Mouse (Mus musculus): ENCODE results near the gene Trim2.

Gene Trim2

GRCm38 (mm10) chr3:84319504-84319903, 12.8 kb upstream of the Trim2 start:
- no peak for DNase-seq (ENCODE audit: low spot score)

GRCm38 (mm10) chr3:84318865-84319264, 12.2 kb upstream of the Trim2 start:
- DNase-seq (ENCODE audit: low spot score), result no peak

- no peak for DNase-seq (ENCODE audit: low spot score)
Measured at GRCm38 (mm10) chr3:84314651-84315191, 8.0 kb upstream of the Trim2 start.

- DNase-seq (ENCODE audit: low spot score), result no peak
Measured at GRCm38 (mm10) chr3:84313801-84314541, 7.3 kb upstream of the Trim2 start.

GRCm38 (mm10) chr3:84313003-84313800, 6.5 kb upstream of the Trim2 start:
- no peak for DNase-seq (ENCODE audit: low spot score)

- DNase-seq (ENCODE audit: low spot score), result no peak
Measured at GRCm38 (mm10) chr3:84312326-84312725, 5.6 kb upstream of the Trim2 start.

- DNase-seq (ENCODE audit: low spot score), result no peak
Measured at GRCm38 (mm10) chr3:84307516-84307915, 839 bp upstream of the Trim2 start.

GRCm38 (mm10) chr3:84305722-84306510, 761 bp downstream of the Trim2 start:
- DNase-seq (ENCODE audit: low spot score), result no peak

GRCm38 (mm10) chr3:84305010-84305692, 1.5 kb downstream of the Trim2 start:
- peak; percentile 43 for DNase-seq (ENCODE audit: low spot score)

- DNase-seq (ENCODE audit: low spot score), result no peak
Measured at GRCm38 (mm10) chr3:84304339-84305009, 2.2 kb downstream of the Trim2 start.

GRCm38 (mm10) chr3:84303395-84303949, 3.2 kb downstream of the Trim2 start:
- no peak for DNase-seq (ENCODE audit: low spot score)

- no peak for DNase-seq (ENCODE audit: low spot score)
Measured at GRCm38 (mm10) chr3:84302273-84302672, 4.4 kb downstream of the Trim2 start.

GRCm38 (mm10) chr3:84301674-84302073, 5.0 kb downstream of the Trim2 start:
- no peak for DNase-seq (ENCODE audit: low spot score)

- DNase-seq (ENCODE audit: low spot score), result no peak
Measured at GRCm38 (mm10) chr3:84298186-84298585, 8.5 kb downstream of the Trim2 start.

- no peak for DNase-seq (ENCODE audit: low spot score)
Measured at GRCm38 (mm10) chr3:84296676-84297075, 10.0 kb downstream of the Trim2 start.

GRCm38 (mm10) chr3:84294734-84295133, 11.9 kb downstream of the Trim2 start:
- no peak for DNase-seq (ENCODE audit: low spot score)

- DNase-seq (ENCODE audit: low spot score), result no peak
Measured at GRCm38 (mm10) chr3:84293666-84294595, 12.7 kb downstream of the Trim2 start.

- DNase-seq (ENCODE audit: low spot score), result no peak
Measured at GRCm38 (mm10) chr3:84292238-84292637, 14.4 kb downstream of the Trim2 start.

GRCm38 (mm10) chr3:84288931-84289330, 17.7 kb downstream of the Trim2 start:
- no peak for DNase-seq (ENCODE audit: low spot score)

- DNase-seq (ENCODE audit: low spot score), result no peak
Measured at GRCm38 (mm10) chr3:84287256-84287655, 19.4 kb downstream of the Trim2 start.
